Mouse (Mus musculus): ENCODE results near the gene Tfap4. TPM values are rescaled to one million over a fixed set of nuclear protein-coding genes. Genes with fewer than 3 reads are reported as not detected.
A peak's percentile ranks its signal among the peaks of the same experiment; 100 is the strongest.
"Not testable (repeated sequence)": the region's sequence is repeated elsewhere in the genome, so short reads cannot be mapped to it uniquely, and the experiment has no call there.

The Tfap4 gene
- polyA plus RNA-seq, 2 experiments: 19.6 to 29.9 TPM

DNA sequence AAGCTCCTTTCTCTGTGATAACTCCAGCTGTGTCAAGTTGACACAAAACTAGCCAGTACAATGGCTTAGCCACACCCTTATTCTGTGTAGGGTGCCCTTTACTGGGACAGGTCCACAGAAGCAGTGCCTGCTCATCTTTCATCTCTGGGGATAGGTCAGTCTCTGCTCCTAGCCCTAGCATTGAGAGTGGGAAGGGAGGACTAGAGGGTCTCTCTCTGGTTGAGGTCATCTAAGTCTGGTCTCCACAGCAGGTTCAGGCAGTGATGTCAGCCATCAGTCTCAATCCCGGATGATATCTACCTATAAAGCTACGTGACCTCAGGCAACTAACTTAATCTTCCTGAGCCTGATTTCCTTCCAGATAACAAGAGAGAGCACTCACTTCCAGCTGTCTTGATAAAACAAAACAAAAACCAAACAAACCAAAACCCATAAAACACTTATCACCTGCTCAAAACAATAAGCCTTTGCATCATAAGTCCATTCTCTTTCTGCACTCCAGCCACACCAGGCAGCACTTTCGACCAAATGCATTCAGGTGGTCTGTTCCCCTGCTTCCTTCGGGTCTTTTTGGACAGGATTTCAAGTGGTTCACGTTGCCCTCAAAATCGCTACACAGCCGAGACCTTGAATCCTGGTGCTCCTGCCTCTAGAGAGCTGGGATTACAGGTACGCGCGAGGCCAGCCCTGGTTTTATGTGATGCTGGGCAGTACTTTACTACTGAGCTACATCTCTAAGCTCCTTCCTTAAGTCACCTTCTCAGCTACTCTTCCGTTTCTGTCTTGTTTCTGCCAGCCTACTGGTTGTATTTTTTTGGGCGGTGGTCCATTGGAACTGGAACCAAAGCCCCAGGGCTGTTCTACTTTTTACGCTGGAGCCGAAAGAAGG is 26.2 kb upstream of the Tfap4 start:
- Histone ChIP-seq H3K4me2 (replicated peaks; ENCODE audit: low read depth, low read length, severe bottlenecking) (peak overlapping the region; percentile 61), H3K27ac (replicated peaks; ENCODE audit: low read depth, low read length) (peak overlapping the region; percentile 90), H3K4me1 (ENCODE audit: control insufficient read depth, insufficient read depth, low read length) (peaks cover 16% of the 10 kb centered on the region), H3K36me3 (ENCODE audit: control insufficient read depth, insufficient read depth, low read length) (peaks cover 15% of the 10 kb centered on the region), H3K27me3 (ENCODE audit: control insufficient read depth, insufficient read depth, low read length) (no peaks in the 10 kb centered on the region), H3K4me3 (replicated peaks; ENCODE audit: low read length) (peak overlapping the region; percentile 46), H3K9me3 (ENCODE audit: control insufficient read depth, low read length) (no peaks in the 10 kb centered on the region), H3K9ac (ENCODE audit: low read depth, low read length, severe bottlenecking) (peak overlapping the region; percentile 51)
- DNase-seq (ENCODE audit: low spot score): no peak
- WGBS: 5% methylated on average over 14 of the region's 14 CpGs
- no peak; the same call in 1 of the 2 replicates for ATAC-seq (ENCODE audit: low FRiP score, low read depth)
- TF ChIP-seq POLR2A (IDR thresholded peaks at IDR 0.05; ENCODE audit: borderline replicate concordance, extremely low read depth, insufficient read depth, insufficient read length): no peak

DNA sequence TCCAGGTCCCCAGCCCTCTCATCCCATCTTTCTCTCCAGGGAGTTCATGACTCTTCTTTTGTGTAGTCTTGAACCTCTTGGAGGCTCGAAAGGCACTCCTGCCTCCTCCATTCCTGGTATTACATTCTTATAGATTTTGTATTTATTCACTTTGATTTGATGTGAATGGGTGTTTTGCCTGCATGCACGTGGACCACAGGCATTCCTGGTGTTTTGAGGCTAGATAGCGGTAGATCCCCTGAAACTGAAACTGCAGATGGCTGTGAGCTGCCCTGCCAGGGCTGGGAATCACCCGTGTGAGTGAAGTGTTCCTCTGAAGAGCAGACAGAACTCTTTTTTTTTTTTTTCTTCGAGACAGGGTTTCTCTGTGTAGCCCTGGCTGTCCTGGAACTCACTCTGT is 24.8 kb upstream of the Tfap4 start:
- H3K9me3 ChIP-seq (ENCODE audit: control insufficient read depth, low read length): no peaks in the 10 kb centered on the region
- H3K27ac ChIP-seq (replicated peaks; ENCODE audit: low read depth, low read length): no peak overlapping the region
- H3K36me3 ChIP-seq (ENCODE audit: control insufficient read depth, insufficient read depth, low read length): 0 out of 2 replicates have a peak, but pooled peaks cover 1% of the 10 kb centered on the region
- no peak overlapping the region for H3K9ac ChIP-seq (ENCODE audit: low read depth, low read length, severe bottlenecking)
- no peak overlapping the region for H3K4me3 ChIP-seq (replicated peaks; ENCODE audit: low read length)
- TF ChIP-seq POLR2A (IDR thresholded peaks at IDR 0.05; ENCODE audit: borderline replicate concordance, extremely low read depth, insufficient read depth, insufficient read length): no peak
- no peak overlapping the region for H3K4me2 ChIP-seq (replicated peaks; ENCODE audit: low read depth, low read length, severe bottlenecking)
- peaks cover 16% of the 10 kb centered on the region for H3K4me1 ChIP-seq (ENCODE audit: control insufficient read depth, insufficient read depth, low read length)
- no peak for DNase-seq (ENCODE audit: low spot score)
- H3K27me3 ChIP-seq (ENCODE audit: control insufficient read depth, insufficient read depth, low read length): no peaks in the 10 kb centered on the region
- ATAC-seq (ENCODE audit: low FRiP score, low read depth): no peak
- 68% methylated on average over 5 of the region's 5 CpGs for WGBS

GRCm38 (mm10) chr16:4583807-4584206 is 24.2 kb upstream of the Tfap4 start:
- Histone ChIP-seq H3K27ac (replicated peaks; ENCODE audit: low read depth, low read length) (no peak overlapping the region), H3K27me3 (ENCODE audit: control insufficient read depth, insufficient read depth, low read length) (no peaks in the 10 kb centered on the region), H3K4me2 (replicated peaks; ENCODE audit: low read depth, low read length, severe bottlenecking) (no peak overlapping the region), H3K9ac (ENCODE audit: low read depth, low read length, severe bottlenecking) (no peak overlapping the region), H3K36me3 (ENCODE audit: control insufficient read depth, insufficient read depth, low read length) (no peaks in the 10 kb centered on the region), H3K4me3 (replicated peaks; ENCODE audit: low read length) (no peak overlapping the region), H3K4me1 (ENCODE audit: control insufficient read depth, insufficient read depth, low read length) (peaks cover 16% of the 10 kb centered on the region), H3K9me3 (ENCODE audit: control insufficient read depth, low read length) (no peaks in the 10 kb centered on the region)
- DNase-seq (ENCODE audit: low spot score) (no peak), ATAC-seq (ENCODE audit: low FRiP score, low read depth) (no peak)
- TF ChIP-seq POLR2A (IDR thresholded peaks at IDR 0.05; ENCODE audit: borderline replicate concordance, extremely low read depth, insufficient read depth, insufficient read length): no peak
- WGBS: 85% methylated on average over 3 of the region's 3 CpGs

DNA sequence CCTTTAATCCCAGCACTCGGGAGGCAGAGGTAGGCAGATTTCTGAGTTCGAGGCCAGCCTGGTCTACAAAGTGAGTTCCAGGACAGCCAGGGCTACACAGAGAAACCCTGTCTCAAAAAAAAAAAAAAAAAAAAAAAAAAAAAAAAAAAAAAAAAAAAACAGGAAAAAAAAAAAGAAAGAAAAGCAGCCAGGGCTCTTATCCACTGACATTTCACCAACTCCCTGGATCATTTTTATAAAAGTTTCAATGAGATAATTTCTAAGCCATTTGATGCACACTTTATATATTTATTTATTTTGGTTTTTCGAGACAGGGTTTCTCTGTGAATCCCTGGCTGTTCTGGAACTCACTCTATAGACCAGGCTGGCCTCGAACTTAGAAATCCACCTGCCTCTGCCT is 21.5 kb upstream of the Tfap4 start:
- WGBS: 87% methylated on average over 4 of the region's 4 CpGs
- H3K27me3 ChIP-seq (ENCODE audit: control insufficient read depth, insufficient read depth, low read length); H3K9ac ChIP-seq (ENCODE audit: low read depth, low read length, severe bottlenecking); H3K36me3 ChIP-seq (ENCODE audit: control insufficient read depth, insufficient read depth, low read length); H3K9me3 ChIP-seq (ENCODE audit: control insufficient read depth, low read length); H3K27ac ChIP-seq (replicated peaks; ENCODE audit: low read depth, low read length); H3K4me3 ChIP-seq (replicated peaks; ENCODE audit: low read length); ATAC-seq (ENCODE audit: low FRiP score, low read depth); DNase-seq (ENCODE audit: low spot score); H3K4me1 ChIP-seq (ENCODE audit: control insufficient read depth, insufficient read depth, low read length); H3K4me2 ChIP-seq (replicated peaks; ENCODE audit: low read depth, low read length, severe bottlenecking): not testable (repeated sequence)

- Histone ChIP-seq H3K27me3 (ENCODE audit: control insufficient read depth, insufficient read depth, low read length) (no peaks in the 10 kb centered on the region), H3K27ac (replicated peaks; ENCODE audit: low read depth, low read length) (no peak overlapping the region), H3K36me3 (ENCODE audit: control insufficient read depth, insufficient read depth, low read length) (no peaks in the 10 kb centered on the region), H3K4me2 (replicated peaks; ENCODE audit: low read depth, low read length, severe bottlenecking) (no peak overlapping the region), H3K4me3 (replicated peaks; ENCODE audit: low read length) (no peak overlapping the region), H3K9ac (ENCODE audit: low read depth, low read length, severe bottlenecking) (no peak overlapping the region), H3K4me1 (ENCODE audit: control insufficient read depth, insufficient read depth, low read length) (no peaks in the 10 kb centered on the region), H3K9me3 (ENCODE audit: control insufficient read depth, low read length) (no peaks in the 10 kb centered on the region)
- DNase-seq (ENCODE audit: low spot score) (no peak), ATAC-seq (ENCODE audit: low FRiP score, low read depth) (no peak)
- 56% methylated on average over 7 of the region's 7 CpGs for WGBS
- no peak for TF ChIP-seq POLR2A (IDR thresholded peaks at IDR 0.05; ENCODE audit: borderline replicate concordance, extremely low read depth, insufficient read depth, insufficient read length)
Observed at GRCm38 (mm10) chr16:4578630-4579029, 19.0 kb upstream of the Tfap4 start.

Data from limb, embryonic 14.5 days (tissue).